Mouse (Mus musculus) liver, postnatal 0 days (tissue): Measurements from ENCODE around the gene Srp54c. TPM values are rescaled to one million over a fixed set of nuclear protein-coding genes. Genes with fewer than 3 reads are reported as not detected.
"Not testable (repeated sequence)": the region's sequence is repeated elsewhere in the genome, so short reads cannot be mapped to it uniquely, and the experiment has no call there.

Source experiments
- ATAC-seq: fragments of 200-750 bp; cut with Nextera tagmentation; 2 replicates; pipeline ENCODE4 v1.8.0; 2017; ENCODE audit warnings: mild to moderate bottlenecking, moderate library complexity
- DNase-seq: peaks from one replicate; pipeline ENCODE4 v3.0.0-alpha.2; 2016
- H3K27ac ChIP-seq: fragments of 300-500 bp; sonication (generic); 2 replicates; pipeline ENCODE4 v1.5.1; 2014; ENCODE audit warnings: antibody characterized with exemption, moderate library complexity, mild to moderate bottlenecking, low read depth
- H3K27me3 ChIP-seq: fragments of 300-500 bp; sonication (generic); 2 replicates; pipeline ENCODE4 v1.6.1; 2014; ENCODE audit warnings: low read length, control low read depth, mixed read lengths; ENCODE audit not compliant: insufficient read depth
- H3K36me3 ChIP-seq: fragments of 300-500 bp; sonication (generic); replicated peaks from 2 replicates; pipeline ENCODE4 v1.6.1; 2014; ENCODE audit warnings: mild to moderate bottlenecking, control low read depth, low read length, moderate library complexity, mixed read lengths; ENCODE audit not compliant: insufficient read depth
- H3K4me1 ChIP-seq: fragments of 300-500 bp; sonication (generic); 2 replicates; pipeline ENCODE4 v1.6.1; 2014; ENCODE audit warnings: antibody characterized with exemption, mild to moderate bottlenecking, control low read depth; ENCODE audit not compliant: insufficient read depth
- H3K4me2 ChIP-seq: fragments of 300-500 bp; sonication (generic); 2 replicates; pipeline ENCODE4 v1.6.1; 2014; ENCODE audit warnings: low read depth, mild to moderate bottlenecking, low read length, moderate library complexity, mixed read lengths
- H3K4me3 ChIP-seq: fragments of 300-500 bp; sonication (generic); 2 replicates; pipeline ENCODE4 v1.5.1; 2014; ENCODE audit warnings: low read depth, low read length
- H3K9ac ChIP-seq: fragments of 300-500 bp; sonication (generic); replicated peaks from 2 replicates; pipeline ENCODE4 v1.6.1; 2014; ENCODE audit warnings: mild to moderate bottlenecking, moderate library complexity
- H3K9me3 ChIP-seq: fragments of 300-500 bp; sonication (generic); 2 replicates; pipeline ENCODE4 v1.6.1; 2016; ENCODE audit warnings: mild to moderate bottlenecking, control low read depth, low read length, mixed read lengths
- WGBS: fragments of 180-500 bp; shearing (Covaris S2); extraction: QIAGEN DNeasy Blood & Tissue Kit; methylation state at CpG from one replicate; pipeline ENCODE4 v1.1.7; 2014; ENCODE audit not compliant: insufficient replicate concordance; 5-methylcytosine and 5-hydroxymethylcytosine counted together
- polyA plus RNA-seq: library from polyadenylated mRNA; unstranded; fragments of >200 nt; fragmentation: Nextera tagmentation; extraction: Ambion mirVana; gene quantifications from 2 replicates; pipeline ENCODE4 v1.2.1, GENCODE M21; 2015

Gene Srp54c
- polyA plus RNA-seq, result 30.3 and 30.4 TPM in 2 replicates

GRCm38 (mm10) chr12:55229626-55230519 lies at the start of gene Srp54c:
Srp54c (plus strand) TSS chr12:55230168.
- Histone ChIP-seq H3K27ac (peak within 1 kb of the TSS; percentile 67; the same call in 1 of the 2 replicates), H3K4me3 (peak within 1 kb of the TSS; percentile 47)
- not testable (repeated sequence) for H3K36me3 ChIP-seq, H3K9ac ChIP-seq, H3K4me1 ChIP-seq, H3K27me3 ChIP-seq, H3K4me2 ChIP-seq, H3K9me3 ChIP-seq, DNase-seq
- peak; percentile 96 for ATAC-seq
- WGBS, result no CpG with 5 or more reads among the region's 57 CpGs

GRCm38 (mm10) chr12:55187686-55188085 lies 42.3 kb upstream of the Srp54c start:
- DNase-seq, H3K4me2 ChIP-seq, H3K27me3 ChIP-seq, H3K4me3 ChIP-seq, H3K9me3 ChIP-seq, H3K27ac ChIP-seq, H3K4me1 ChIP-seq, H3K9ac ChIP-seq, H3K36me3 ChIP-seq: not testable (repeated sequence)
- WGBS, result no CpG with 5 or more reads among the region's 8 CpGs
- 0 out of 2 replicates have a peak, but pooled peaks have one; percentile 36 for ATAC-seq

GRCm38 (mm10) chr12:55189127-55189526 lies 40.8 kb upstream of the Srp54c start:
- WGBS, result no CpG with 5 or more reads among the region's 5 CpGs
- DNase-seq, H3K9ac ChIP-seq, H3K4me1 ChIP-seq, H3K9me3 ChIP-seq, H3K36me3 ChIP-seq, H3K27me3 ChIP-seq, H3K27ac ChIP-seq, H3K4me3 ChIP-seq, ATAC-seq, H3K4me2 ChIP-seq: not testable (repeated sequence)

- not testable (repeated sequence) for H3K36me3 ChIP-seq, H3K9me3 ChIP-seq, DNase-seq, H3K27ac ChIP-seq, H3K27me3 ChIP-seq, H3K4me1 ChIP-seq, H3K4me2 ChIP-seq, H3K4me3 ChIP-seq, H3K9ac ChIP-seq
- ATAC-seq, result peak; percentile 99
- WGBS, result no CpG with 5 or more reads among the region's 40 CpGs
These were observed 30.7 kb upstream of the Srp54c start, which contains the start of gene 1700047I17Rik2 for GRCm38 (mm10) chr12:55199306-55199705. 1700047I17Rik2 (plus strand) TSS chr12:55199592.

- no CpG with 5 or more reads among the region's 18 CpGs for WGBS
- not testable (repeated sequence) for H3K4me3 ChIP-seq, H3K9me3 ChIP-seq, H3K27ac ChIP-seq, H3K4me1 ChIP-seq, H3K36me3 ChIP-seq, DNase-seq, H3K9ac ChIP-seq, H3K27me3 ChIP-seq, H3K4me2 ChIP-seq
- ATAC-seq, result peak; percentile 79
These were observed 30.2 kb upstream of the Srp54c start for GRCm38 (mm10) chr12:55199799-55200198.

GRCm38 (mm10) chr12:55212944-55213343 lies 17.0 kb upstream of the Srp54c start:
- WGBS, result no CpG with 5 or more reads among the region's 6 CpGs
- H3K4me1 ChIP-seq, H3K27ac ChIP-seq, H3K27me3 ChIP-seq, H3K4me3 ChIP-seq, ATAC-seq, DNase-seq, H3K9ac ChIP-seq, H3K36me3 ChIP-seq, H3K4me2 ChIP-seq, H3K9me3 ChIP-seq: not testable (repeated sequence)

- not testable (repeated sequence) for H3K4me1 ChIP-seq, H3K9ac ChIP-seq, H3K27me3 ChIP-seq, H3K4me2 ChIP-seq, H3K9me3 ChIP-seq, DNase-seq, H3K36me3 ChIP-seq
- WGBS, result under 1% methylated on average over 10 of the region's 25 CpGs
- peak overlapping the region; percentile 67; the same call in 1 of the 2 replicates for H3K27ac ChIP-seq
- peak overlapping the region; percentile 47 for H3K4me3 ChIP-seq
- ATAC-seq, result peak; percentile 29
These were observed 523 bp downstream of the Srp54c start for GRCm38 (mm10) chr12:55230520-55230861.

- not testable (repeated sequence) for DNase-seq, H3K4me2 ChIP-seq, H3K4me1 ChIP-seq, ATAC-seq, H3K9me3 ChIP-seq, H3K9ac ChIP-seq, H3K27ac ChIP-seq, H3K27me3 ChIP-seq, H3K36me3 ChIP-seq, H3K4me3 ChIP-seq
- WGBS, result no CpG with 5 or more reads among the region's 8 CpGs
These were observed 12.3 kb downstream of the Srp54c start for GRCm38 (mm10) chr12:55242243-55242642.

- DNase-seq, H3K4me3 ChIP-seq, H3K4me2 ChIP-seq, H3K9me3 ChIP-seq, H3K4me1 ChIP-seq, H3K27me3 ChIP-seq, H3K9ac ChIP-seq, H3K27ac ChIP-seq, H3K36me3 ChIP-seq: not testable (repeated sequence)
- ATAC-seq, result 0 out of 2 replicates have a peak, but pooled peaks have one; percentile 47
- WGBS, result no CpG with 5 or more reads among the region's 8 CpGs
These were observed 32.0 kb downstream of the Srp54c start for GRCm38 (mm10) chr12:55261950-55262349.

GRCm38 (mm10) chr12:55263385-55263784 lies 33.4 kb downstream of the Srp54c start:
- H3K4me2 ChIP-seq, H3K9ac ChIP-seq, H3K9me3 ChIP-seq, DNase-seq, H3K27me3 ChIP-seq, ATAC-seq, H3K4me1 ChIP-seq, H3K27ac ChIP-seq, H3K36me3 ChIP-seq, H3K4me3 ChIP-seq: not testable (repeated sequence)
- WGBS, result no CpG with 5 or more reads among the region's 5 CpGs
